9 mouse cellular contexts compared by ENCODE assay signal in genomic region chr13:64093341-64093740, GRCm38 (mm10). TPM values are rescaled to one million over a fixed set of nuclear protein-coding genes. Genes with fewer than 3 reads are reported as not detected.
A peak's percentile ranks its signal among the peaks of the same experiment; 100 is the strongest.
DNase-seq lines count a peak whose midpoint lies in the region; ATAC-seq and TF ChIP-seq lines count a peak whose summit lies in the region.
"Had no signal": no experiment of that assay in that cellular context is flagged by ENCODE, and none has a peak within 500 bp of the region (broad histone marks: within the 10 kb centered on the region; RNA-seq: fewer than 3 reads in every experiment).

No protein-coding gene starts in this region.

- no peak overlapping the region for H3K9ac ChIP-seq in forebrain, embryonic 16.5 days (replicated peaks; ENCODE audit: low read depth, low read length)
- no peak overlapping the region for H3K9ac ChIP-seq in hindbrain, postnatal 0 days (replicated peaks; ENCODE audit: low read length)
- H3K9ac ChIP-seq: midbrain, embryonic 12.5 days had no signal

- no peak overlapping the region for H3K4me3 ChIP-seq in forebrain, embryonic 10.5 days
- H3K4me3 ChIP-seq in forebrain, embryonic 16.5 days (replicated peaks; ENCODE audit: low read length), result no peak overlapping the region
- H3K4me3 ChIP-seq in hindbrain, postnatal 0 days (ENCODE audit: low read length), result no peak overlapping the region
- H3K4me3 ChIP-seq: midbrain, embryonic 12.5 days had no signal

- H3K9me3 ChIP-seq in forebrain, embryonic 10.5 days, result no peaks in the 10 kb centered on the region
- H3K9me3 ChIP-seq in forebrain, embryonic 16.5 days (ENCODE audit: control insufficient read depth, low read length), result no peaks in the 10 kb centered on the region
- H3K9me3 ChIP-seq in hindbrain, postnatal 0 days (ENCODE audit: low read length), result no peaks in the 10 kb centered on the region
- H3K9me3 ChIP-seq: midbrain, embryonic 12.5 days had no signal

- H3K4me2 ChIP-seq in forebrain, embryonic 16.5 days (ENCODE audit: low read length), result no peak overlapping the region
- no peak overlapping the region for H3K4me2 ChIP-seq in hindbrain, postnatal 0 days (ENCODE audit: low read depth, low read length)
- H3K4me2 ChIP-seq: midbrain, embryonic 12.5 days had no signal

- peak; percentile 87 for TF ChIP-seq CTCF in hindbrain, postnatal 0 days (IDR thresholded peaks at IDR 0.05; ENCODE audit: low read depth)

- no peak for ATAC-seq in forebrain, embryonic 16.5 days
- peak; percentile 62; the same call in 1 of the 2 replicates for ATAC-seq in hindbrain, postnatal 0 days
- ATAC-seq in megakaryocyte, adult 5-6 weeks (ENCODE audit: poor library complexity, severe bottlenecking), result peak; percentile 72

- 6% methylated on average over 1 of the region's 1 CpGs for WGBS in forebrain, embryonic 10.5 days
- WGBS in forebrain, embryonic 16.5 days, result 5% methylated on average over 1 of the region's 1 CpGs
- WGBS in hindbrain, postnatal 0 days, result 0% methylated on average over 1 of the region's 1 CpGs

- H3K4me1 ChIP-seq in forebrain, embryonic 10.5 days, result peaks cover 4% of the 10 kb centered on the region; the same call in 1 of the 2 replicates
- H3K4me1 ChIP-seq in forebrain, embryonic 16.5 days (replicated peaks; ENCODE audit: control insufficient read depth, insufficient read depth, low read length), result no peaks in the 10 kb centered on the region
- no peaks in the 10 kb centered on the region for H3K4me1 ChIP-seq in hindbrain, postnatal 0 days (ENCODE audit: insufficient read depth, low read length)
- H3K4me1 ChIP-seq: midbrain, embryonic 12.5 days had no signal

- no peak overlapping the region for H3K27ac ChIP-seq in forebrain, embryonic 10.5 days
- no peak overlapping the region for H3K27ac ChIP-seq in forebrain, embryonic 16.5 days (ENCODE audit: low read length)
- no peak overlapping the region for H3K27ac ChIP-seq in hindbrain, postnatal 0 days
- H3K27ac ChIP-seq: midbrain, embryonic 12.5 days had no signal

- DNase-seq in forebrain, embryonic 10.5 days (ENCODE audit: extremely low spot score, low spot score), result peak; percentile 72
- DNase-seq in adrenal gland, adult 18-20 months (ENCODE audit: low spot score in 2 of 2), result peak; percentile 78 to 83
- peak; percentile 75 for DNase-seq in embryo, embryonic 9.5 days (ENCODE audit: extremely low spot score)
- DNase-seq in hindbrain, postnatal 0 days (ENCODE audit: low spot score), result peak; percentile 85
- peak; percentile 16 to 46 for DNase-seq in layer of hippocampus, postnatal 36 days
- peak; percentile 88 for DNase-seq in right cerebral cortex, postnatal 4 days

- 0 out of 2 replicates have a peak, but pooled peaks cover 4% of the 10 kb centered on the region for H3K27me3 ChIP-seq in forebrain, embryonic 10.5 days (ENCODE audit: poor library complexity, severe bottlenecking)
- no peaks in the 10 kb centered on the region for H3K27me3 ChIP-seq in forebrain, embryonic 16.5 days (replicated peaks; ENCODE audit: control insufficient read depth, insufficient read depth, low read length)
- H3K27me3 ChIP-seq in hindbrain, postnatal 0 days (ENCODE audit: insufficient read depth, low read length), result no peaks in the 10 kb centered on the region

- no peaks in the 10 kb centered on the region for H3K36me3 ChIP-seq in forebrain, embryonic 10.5 days (replicated peaks)
- no peaks in the 10 kb centered on the region for H3K36me3 ChIP-seq in forebrain, embryonic 16.5 days (ENCODE audit: control insufficient read depth, insufficient read depth)
- no peaks in the 10 kb centered on the region for H3K36me3 ChIP-seq in hindbrain, postnatal 0 days (ENCODE audit: insufficient read depth, low read length)
- H3K36me3 ChIP-seq: midbrain, embryonic 12.5 days had no signal

RNA-seq across cellular contexts. Expression of gene Hsd17b3, which starts 4.3 kb away (rescaled TPM):
- 0.17 TPM in 1 of 2 replicates, not detected in the other for polyA plus RNA-seq in forebrain, embryonic 10.5 days (2016; fragmentation: Nextera tagmentation; extraction: Ambion mirVana)
- polyA plus RNA-seq in forebrain, embryonic 16.5 days (2015; fragmentation: Nextera tagmentation; extraction: Ambion mirVana), result not detected in 2 replicates
- total RNA-seq in adrenal gland, adult 18-20 months (2021), result 1 to 10 TPM in 1 of 2 experiments, under 1 TPM in 1; 0.74 to 2.2 TPM
- total RNA-seq in hindbrain, postnatal 0 days (2014; rRNA removed), result not detected in 2 replicates
- polyA plus RNA-seq in hindbrain, postnatal 0 days (2015; fragmentation: Nextera tagmentation; extraction: Ambion mirVana), result not detected in 2 replicates
- total RNA-seq in layer of hippocampus, postnatal 36 days (2021), result not detected
- total RNA-seq in megakaryocyte, adult 5-6 weeks (2015), result not detected in 2 replicates
- total RNA-seq in megakaryocyte, adult 5-6 weeks (2017), result not detected in 2 replicates
- polyA plus RNA-seq: midbrain, embryonic 12.5 days had no signal

RNA-seq across cellular contexts. Expression of gene Slc35d2, which starts 35.8 kb away (rescaled TPM):
- 1.5 and 2.8 TPM in 2 replicates for polyA plus RNA-seq in forebrain, embryonic 10.5 days (2016; fragmentation: Nextera tagmentation; extraction: Ambion mirVana)
- 0.46 and 0.86 TPM in 2 replicates for polyA plus RNA-seq in forebrain, embryonic 16.5 days (2015; fragmentation: Nextera tagmentation; extraction: Ambion mirVana)
- 1 to 10 TPM; 4.3 to 7.7 TPM for total RNA-seq in adrenal gland, adult 18-20 months (2021)
- 0.83 and 0.89 TPM in 2 replicates for total RNA-seq in hindbrain, postnatal 0 days (2014; rRNA removed)
- 1.5 and 3.4 TPM in 2 replicates for polyA plus RNA-seq in hindbrain, postnatal 0 days (2015; fragmentation: Nextera tagmentation; extraction: Ambion mirVana)
- total RNA-seq in layer of hippocampus, postnatal 36 days (2021), result under 1 TPM; 0.43 to 0.55 TPM
- 11.2 and 16.0 TPM in 2 replicates for total RNA-seq in megakaryocyte, adult 5-6 weeks (2015)
- 18.1 and 18.4 TPM in 2 replicates for total RNA-seq in megakaryocyte, adult 5-6 weeks (2017)

RNA-seq across cellular contexts. Expression of gene Zfp367, which starts 59.7 kb away (rescaled TPM):
- polyA plus RNA-seq in forebrain, embryonic 10.5 days (2016; fragmentation: Nextera tagmentation; extraction: Ambion mirVana), result 17.6 and 18.8 TPM in 2 replicates
- polyA plus RNA-seq in forebrain, embryonic 16.5 days (2015; fragmentation: Nextera tagmentation; extraction: Ambion mirVana), result 10.8 and 13.1 TPM in 2 replicates
- 10 to 100 TPM; 20.9 to 23.5 TPM for total RNA-seq in adrenal gland, adult 18-20 months (2021)
- 15.3 and 17.0 TPM in 2 replicates for total RNA-seq in hindbrain, postnatal 0 days (2014; rRNA removed)
- polyA plus RNA-seq in hindbrain, postnatal 0 days (2015; fragmentation: Nextera tagmentation; extraction: Ambion mirVana), result 6.7 and 6.9 TPM in 2 replicates
- total RNA-seq in layer of hippocampus, postnatal 36 days (2021), result 10 to 100 TPM; 12.1 to 16.5 TPM
- 26.4 and 34.6 TPM in 2 replicates for total RNA-seq in megakaryocyte, adult 5-6 weeks (2015)
- total RNA-seq in megakaryocyte, adult 5-6 weeks (2017), result 38.7 and 48.5 TPM in 2 replicates

Comparison
In these comparisons a context has a peak if more than half of its experiments do, and no peak if none do; other contexts are left out.
1. DNase-seq: peak in every context shown above with its lines; median percentile 88 in right cerebral cortex, postnatal 4 days; 85 in hindbrain, postnatal 0 days; 80 in adrenal gland, adult 18-20 months; 75 in embryo, embryonic 9.5 days; 72 in forebrain, embryonic 10.5 days; 31 in layer of hippocampus, postnatal 36 days.